Mouse (Mus musculus): Measurements from ENCODE around the gene Aim2.

GRCm38 (mm10) chr1:173389901-173390401 lies 39.3 kb downstream of the Aim2 start:
- TF ChIP-seq EP300 (IDR thresholded peaks at IDR 0.05; ENCODE audit: insufficient read depth, low read depth, low read length), result no peak
- no peak for TF ChIP-seq POLR2A (IDR thresholded peaks at IDR 0.05; ENCODE audit: insufficient read depth, low read depth, low read length)

Data from heart, adult 2 months (tissue).